Mouse (Mus musculus): ENCODE results near the gene Procr.

Gene Procr

GRCm38 (mm10) chr2:155804053-155804452 lies 53.1 kb downstream of the Procr start:
- DNase-seq (ENCODE audit: low spot score in 2 of 2) = no peak
